ENCODE assay signal across 16 mouse cellular contexts in genomic region chr2:44540881-44541280, GRCm38 (mm10).
"Had no signal": no experiment of that assay in that cellular context is flagged by ENCODE, and none has a peak within 500 bp of the region (broad histone marks: within the 10 kb centered on the region; RNA-seq: fewer than 3 reads in every experiment).

No protein-coding gene starts in this region.

- H3K36me3 ChIP-seq: intestine, embryonic 15.5 days; limb, embryonic 10.5 days; liver, embryonic 15.5 days; midbrain, embryonic 10.5 days; neural tube, embryonic 13.5 days had no signal

- H3K4me2 ChIP-seq: intestine, embryonic 15.5 days; liver, embryonic 11.5 days; liver, embryonic 15.5 days; neural tube, embryonic 13.5 days had no signal

- H3K27ac ChIP-seq: intestine, embryonic 15.5 days; left cerebral cortex, adult 2 months; limb, embryonic 10.5 days; liver, embryonic 15.5 days; midbrain, embryonic 10.5 days; neural tube, embryonic 13.5 days had no signal

- H3K27me3 ChIP-seq: intestine, embryonic 15.5 days; liver, embryonic 15.5 days; neural tube, embryonic 13.5 days had no signal

- ATAC-seq: intestine, embryonic 15.5 days; lung, postnatal 0 days; midbrain, embryonic 16.5 days had no signal

- H3K9ac ChIP-seq: intestine, embryonic 15.5 days; liver, embryonic 15.5 days; neural tube, embryonic 13.5 days had no signal

- H3K4me1 ChIP-seq: intestine, embryonic 15.5 days; limb, embryonic 10.5 days; liver, embryonic 15.5 days; neural tube, embryonic 13.5 days had no signal

- H3K9me3 ChIP-seq: intestine, embryonic 15.5 days; limb, embryonic 10.5 days; liver, embryonic 15.5 days; midbrain, embryonic 10.5 days; neural tube, embryonic 13.5 days had no signal

- H3K4me3 ChIP-seq: intestine, embryonic 15.5 days; left cerebral cortex, adult 2 months; limb, embryonic 10.5 days; liver, embryonic 15.5 days; midbrain, embryonic 10.5 days; neural tube, embryonic 13.5 days had no signal

- DNase-seq: lung, adult 2 months; lung, postnatal 36 days; retina, postnatal 1 day; right cerebral cortex, postnatal 4 days; spleen, adult 18-20 months; thymus, adult 2 months; thymus, postnatal 25 days had no signal
